Comparison of ENCODE assay signal across 10 mouse cellular contexts in the genomic region with DNA sequence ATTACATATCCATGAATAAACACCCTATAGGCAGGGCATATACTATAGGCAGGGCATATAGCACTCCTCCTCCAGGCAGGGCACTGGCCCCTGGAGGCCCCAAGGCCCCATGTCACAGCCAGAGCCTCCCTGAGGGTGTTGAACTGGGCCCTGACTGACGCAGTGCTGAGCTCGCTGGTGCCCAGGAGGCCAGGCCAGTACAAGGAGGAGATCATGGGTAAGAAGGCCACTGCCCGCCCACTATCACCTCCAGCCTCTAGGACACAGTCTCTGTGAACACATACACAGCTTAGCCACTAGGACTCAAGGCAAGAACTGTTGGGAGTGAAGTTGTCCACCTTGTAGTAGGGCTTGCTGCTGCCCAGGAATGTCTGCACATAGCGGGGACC. TPM values are rescaled to one million over a fixed set of nuclear protein-coding genes. Genes with fewer than 3 reads are reported as not detected.
DNase-seq lines count a peak whose midpoint lies in the region; ATAC-seq and TF ChIP-seq lines count a peak whose summit lies in the region.
"Had no signal": no experiment of that assay in that cellular context is flagged by ENCODE, and none has a peak within 500 bp of the region (broad histone marks: within the 10 kb centered on the region; RNA-seq: fewer than 3 reads in every experiment).

No protein-coding gene starts in this region.

- H3K9ac ChIP-seq in hindbrain, embryonic 16.5 days (ENCODE audit: low read depth, low read length) = no peak overlapping the region
- H3K9ac ChIP-seq: embryonic facial prominence, embryonic 13.5 days had no signal

- peaks cover 9% of the 10 kb centered on the region; the same call in 1 of the 2 replicates for H3K9me3 ChIP-seq in megakaryocyte, embryonic 14.5 days
- no peaks in the 10 kb centered on the region for H3K9me3 ChIP-seq in hindbrain, embryonic 16.5 days (ENCODE audit: control insufficient read depth, low read length)
- H3K9me3 ChIP-seq: embryonic facial prominence, embryonic 13.5 days; neural tube, embryonic 13.5 days had no signal

- peak overlapping the region; percentile 69; the same call in 1 of the 2 replicates for H3K27ac ChIP-seq in gastrocnemius, adult 2 months
- no peak overlapping the region for H3K27ac ChIP-seq in hindbrain, embryonic 16.5 days (ENCODE audit: low read depth, low read length)
- H3K27ac ChIP-seq: embryonic facial prominence, embryonic 13.5 days had no signal

- H3K4me3 ChIP-seq in gastrocnemius, adult 2 months = no peak overlapping the region
- peak overlapping the region; percentile 18 for H3K4me3 ChIP-seq in megakaryocyte, embryonic 14.5 days (replicated peaks)
- no peak overlapping the region for H3K4me3 ChIP-seq in hindbrain, embryonic 16.5 days (ENCODE audit: low read length)
- H3K4me3 ChIP-seq: embryonic facial prominence, embryonic 13.5 days; neural tube, embryonic 13.5 days had no signal

- H3K27me3 ChIP-seq in megakaryocyte, embryonic 14.5 days (replicated peaks) = peaks cover 2% of the 10 kb centered on the region
- H3K27me3 ChIP-seq in hindbrain, embryonic 16.5 days (replicated peaks; ENCODE audit: control insufficient read depth, insufficient read depth, low read length) = no peaks in the 10 kb centered on the region
- H3K27me3 ChIP-seq: embryonic facial prominence, embryonic 13.5 days; neural tube, embryonic 13.5 days had no signal

- H3K4me2 ChIP-seq in hindbrain, embryonic 16.5 days (ENCODE audit: low read length) = no peak overlapping the region
- H3K4me2 ChIP-seq: embryonic facial prominence, embryonic 13.5 days; neural tube, embryonic 13.5 days had no signal

- TF ChIP-seq CTCF in gastrocnemius, adult 2 months (IDR thresholded peaks at IDR 0.05) = no peak

- no peak for ATAC-seq in megakaryocyte, adult 5-6 weeks (ENCODE audit: poor library complexity, severe bottlenecking)
- ATAC-seq in hindbrain, embryonic 16.5 days = 0 out of 2 replicates have a peak, but pooled peaks have one; percentile 3

- H3K36me3 ChIP-seq in megakaryocyte, embryonic 14.5 days (replicated peaks; ENCODE audit: low read length) = peaks cover 93% of the 10 kb centered on the region
- H3K36me3 ChIP-seq in hindbrain, embryonic 16.5 days (ENCODE audit: control insufficient read depth, insufficient read depth, low read length) = peaks cover 4% of the 10 kb centered on the region; the same call in 1 of the 2 replicates

- no peak for DNase-seq in gastrocnemius, adult 2 months
- DNase-seq in gastrocnemius, postnatal 4 days (ENCODE audit: low spot score in 2 of 2) = no peak
- peak; percentile 51 to 75 for DNase-seq in spleen, postnatal 4 days (ENCODE audit: low spot score in 2 of 2)
- no peak for DNase-seq in adrenal gland, adult 18-20 months (ENCODE audit: low spot score in 2 of 2)
- no peak for DNase-seq in right cerebral cortex, postnatal 14 days

- intact Hi-C loops in gastrocnemius, adult 2 months (cut with DNase I) = loop anchor here (5.0 kb wide), 1 partner anchor 37 kb away; no protein-coding TSS in a partner anchor

- peaks cover 26% of the 10 kb centered on the region for H3K4me1 ChIP-seq in megakaryocyte, embryonic 14.5 days
- peaks cover 23% of the 10 kb centered on the region for H3K4me1 ChIP-seq in hindbrain, embryonic 16.5 days (ENCODE audit: control insufficient read depth, insufficient read depth, low read depth, low read length)

- WGBS in hindbrain, embryonic 16.5 days = 86% methylated on average over 4 of the region's 4 CpGs

RNA-seq across cellular contexts. Expression of a gene that starts 22.5 kb away (rescaled TPM):
- 10 to 100 TPM; 20.7 to 22.0 TPM for total RNA-seq in gastrocnemius, adult 2 months (2021)
- 10 to 100 TPM; 39.7 to 40.5 TPM for total RNA-seq in gastrocnemius, postnatal 4 days (2021)
- 8.9 and 10.2 TPM in 2 replicates for polyA plus RNA-seq in megakaryocyte, embryonic 14.5 days (2012; ENCODE audit: insufficient read depth, low replicate concordance)
- total RNA-seq in megakaryocyte, adult 5-6 weeks (2015) = 28.7 and 30.0 TPM in 2 replicates
- 16.0 and 17.0 TPM in 2 replicates for total RNA-seq in megakaryocyte, adult 5-6 weeks (2017)
- 9.5 and 11.7 TPM in 2 replicates for polyA plus RNA-seq in hindbrain, embryonic 16.5 days (2015; fragmentation: Nextera tagmentation; extraction: Ambion mirVana)
- 100 to 1,000 TPM in 1 of 2 experiments, 10 to 100 TPM in 1; 43.5 to 122 TPM for total RNA-seq in adrenal gland, adult 18-20 months (2021)

Comparison
In these comparisons a context has a peak if more than half of its experiments do, and no peak if none do; other contexts are left out.
1. DNase-seq: peak in spleen, postnatal 4 days (2 of 2); none in gastrocnemius, adult 2 months (single experiment), gastrocnemius, postnatal 4 days (0 of 2), adrenal gland, adult 18-20 months (0 of 2) and right cerebral cortex, postnatal 14 days (single experiment).